Mouse (Mus musculus): ENCODE data around the gene E330009J07Rik.

E330009J07Rik gene

GRCm38 (mm10) chr6:40430251-40430650, 5.7 kb downstream of the E330009J07Rik start:
- in situ Hi-C loops (cut with MboI; ENCODE audit: low sequenced_read_pairs) = no loop called here

DNA sequence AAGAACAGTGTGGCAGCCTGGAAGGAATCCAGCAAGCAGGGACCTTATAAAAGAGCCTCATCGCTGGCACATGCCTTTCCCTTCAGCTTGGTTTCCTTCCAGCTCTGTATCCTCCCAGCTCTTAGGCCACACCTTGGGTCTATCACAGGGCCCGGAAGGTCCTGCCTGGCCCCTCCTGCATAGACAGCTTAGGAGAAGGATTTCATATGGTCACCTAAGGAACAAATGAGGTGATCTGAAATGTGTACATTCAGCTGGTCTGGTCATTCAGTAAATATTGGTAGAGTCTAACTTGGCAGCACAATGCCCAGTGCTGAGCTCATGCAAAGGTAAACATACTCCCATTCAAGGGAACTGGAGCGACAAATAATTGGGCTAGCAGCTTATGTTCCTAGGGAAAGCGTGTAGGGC, 6.4 kb downstream of the E330009J07Rik start:
- in situ Hi-C loops (cut with MboI; ENCODE audit: low sequenced_read_pairs) = no loop called here

GRCm38 (mm10) chr6:40428696-40429095, 7.2 kb downstream of the E330009J07Rik start:
- in situ Hi-C loops (cut with MboI; ENCODE audit: low sequenced_read_pairs) = no loop called here

DNA sequence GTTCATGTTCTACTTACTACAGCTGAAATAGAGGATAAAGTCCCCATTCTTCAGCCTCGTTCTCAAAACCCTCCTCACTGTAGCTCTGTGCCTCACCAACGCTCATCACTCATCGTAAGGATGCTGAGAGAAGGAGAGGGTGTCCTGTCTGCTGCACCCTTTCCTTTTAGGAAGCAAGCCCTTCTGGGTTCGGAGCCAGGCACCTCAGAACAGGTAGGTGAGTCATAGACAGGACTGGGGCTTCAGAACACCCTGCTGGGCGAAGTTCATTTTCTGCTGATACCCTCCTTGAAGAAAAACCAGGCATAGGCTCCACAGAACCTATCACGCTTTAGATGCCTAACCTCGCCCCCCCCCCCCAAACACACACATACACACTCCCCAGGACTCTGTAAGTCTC, 8.5 kb downstream of the E330009J07Rik start:
- in situ Hi-C loops (cut with MboI; ENCODE audit: low sequenced_read_pairs) = no loop called here

GRCm38 (mm10) chr6:40423774-40424173, 12.2 kb downstream of the E330009J07Rik start:
- in situ Hi-C loops (cut with MboI; ENCODE audit: low sequenced_read_pairs) = no loop called here

DNA sequence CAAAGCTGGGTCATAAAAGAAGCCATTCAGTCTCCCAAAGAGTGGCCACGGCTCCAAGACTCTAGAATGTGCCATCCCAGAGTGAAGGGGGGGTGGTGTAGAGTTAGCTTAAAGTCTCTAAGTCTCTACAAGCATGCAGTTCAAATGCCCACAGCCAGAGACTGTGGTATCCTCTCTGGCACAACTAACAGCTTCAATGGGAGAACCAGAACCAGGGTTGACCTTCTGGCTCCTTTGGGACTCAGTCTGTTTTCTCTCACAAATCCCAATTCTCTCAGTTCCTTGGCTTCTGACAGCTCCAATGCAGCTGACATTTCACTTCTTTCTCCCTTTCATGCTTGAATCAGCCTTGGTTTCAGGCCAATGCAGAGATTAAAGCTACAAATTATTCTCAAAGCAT, 12.9 kb downstream of the E330009J07Rik start:
- in situ Hi-C loops (cut with MboI; ENCODE audit: low sequenced_read_pairs) = no loop called here

GRCm38 (mm10) chr6:40421099-40421498, 14.8 kb downstream of the E330009J07Rik start:
- in situ Hi-C loops (cut with MboI; ENCODE audit: low sequenced_read_pairs) = no loop called here

GRCm38 (mm10) chr6:40418386-40418785, 17.5 kb downstream of the E330009J07Rik start:
- in situ Hi-C loops (cut with MboI; ENCODE audit: low sequenced_read_pairs) = no loop called here

GRCm38 (mm10) chr6:40415799-40416198, 20.1 kb downstream of the E330009J07Rik start:
- in situ Hi-C loops (cut with MboI; ENCODE audit: low sequenced_read_pairs) = no loop called here

GRCm38 (mm10) chr6:40413565-40413964, 22.4 kb downstream of the E330009J07Rik start:
- in situ Hi-C loops (cut with MboI; ENCODE audit: low sequenced_read_pairs) = no loop called here

DNA sequence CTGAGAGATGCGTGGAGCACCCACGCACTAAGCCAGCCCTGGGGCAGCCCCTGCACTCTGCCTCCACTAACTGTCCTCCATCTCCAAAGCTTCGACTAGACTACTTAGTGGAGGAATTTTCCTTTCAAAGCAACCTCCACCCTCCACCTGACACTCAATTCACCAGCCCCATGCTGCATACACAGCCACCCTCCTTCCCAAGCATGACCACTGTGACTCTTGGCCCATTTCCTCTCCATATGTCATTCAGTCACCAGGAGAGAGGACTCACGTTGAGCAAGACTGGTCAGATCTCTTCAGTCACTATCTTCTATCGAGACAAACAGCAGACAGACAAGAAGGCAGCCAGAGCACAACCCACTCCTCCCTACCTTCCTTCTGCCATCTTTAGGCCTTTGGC, 22.9 kb downstream of the E330009J07Rik start:
- in situ Hi-C loops (cut with MboI; ENCODE audit: low sequenced_read_pairs) = no loop called here

GRCm38 (mm10) chr6:40411085-40411484, 24.9 kb downstream of the E330009J07Rik start:
- in situ Hi-C loops (cut with MboI; ENCODE audit: low sequenced_read_pairs) = no loop called here

DNA sequence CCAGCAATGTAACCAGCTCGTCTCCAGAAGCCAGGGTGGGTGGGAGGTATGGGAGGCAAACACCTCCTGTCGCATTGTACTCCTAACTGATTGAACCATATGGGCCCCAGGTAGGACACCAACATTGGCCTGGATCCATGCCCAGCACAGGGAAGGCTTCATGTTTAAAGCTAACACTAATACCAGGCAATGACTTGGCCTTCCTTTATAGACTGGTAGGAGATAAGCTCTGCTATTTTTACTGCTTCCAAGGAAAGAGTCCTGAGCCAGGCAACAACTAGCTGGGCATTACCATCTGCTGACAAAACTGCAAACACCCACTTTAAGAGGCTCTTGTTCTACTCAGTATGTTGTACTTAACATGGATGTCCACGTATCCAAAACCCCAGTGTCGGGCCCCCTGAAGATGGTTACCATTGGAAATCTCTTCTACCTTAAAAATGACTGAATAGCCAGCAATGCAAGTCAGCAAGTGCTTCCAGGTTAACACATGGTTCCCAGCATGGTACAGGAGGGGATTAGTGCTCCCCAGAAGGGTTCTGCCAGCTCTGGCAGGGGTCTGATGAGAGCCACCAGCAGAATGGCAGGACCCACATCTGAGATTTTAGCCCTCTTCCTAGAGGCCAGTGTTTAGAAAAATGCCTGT, 32.2 kb downstream of the E330009J07Rik start:
- in situ Hi-C loops (cut with MboI; ENCODE audit: low sequenced_read_pairs) = no loop called here

DNA sequence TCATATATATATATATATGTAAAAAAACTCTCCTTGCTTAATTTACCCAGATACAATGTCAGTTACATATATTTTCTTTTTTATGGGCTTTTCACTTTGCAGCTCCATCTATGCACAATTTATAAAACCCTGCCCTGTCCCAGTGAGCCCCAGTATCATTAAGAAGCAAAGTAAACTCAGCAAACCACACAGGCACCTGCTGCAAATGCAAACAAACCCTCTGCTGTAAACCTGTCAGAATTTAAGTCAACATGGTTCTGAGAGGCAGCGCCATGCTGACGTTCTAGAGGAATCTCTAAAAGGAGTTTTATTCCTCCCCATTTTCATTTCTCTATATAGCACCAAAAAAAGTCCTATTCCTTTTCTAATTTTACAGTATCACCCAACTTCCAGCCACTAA, 33.9 kb downstream of the E330009J07Rik start:
- in situ Hi-C loops (cut with MboI; ENCODE audit: low sequenced_read_pairs) = no loop called here

GRCm38 (mm10) chr6:40393213-40393612, 42.7 kb downstream of the E330009J07Rik start:
- in situ Hi-C loops (cut with MboI; ENCODE audit: low sequenced_read_pairs) = no loop called here

- in situ Hi-C loops (cut with MboI; ENCODE audit: low sequenced_read_pairs) = no loop called here
Observed at GRCm38 (mm10) chr6:40390975-40391374, 45.0 kb downstream of the E330009J07Rik start.

GRCm38 (mm10) chr6:40388660-40389059, 47.3 kb downstream of the E330009J07Rik start:
- in situ Hi-C loops (cut with MboI; ENCODE audit: low sequenced_read_pairs) = no loop called here

DNA sequence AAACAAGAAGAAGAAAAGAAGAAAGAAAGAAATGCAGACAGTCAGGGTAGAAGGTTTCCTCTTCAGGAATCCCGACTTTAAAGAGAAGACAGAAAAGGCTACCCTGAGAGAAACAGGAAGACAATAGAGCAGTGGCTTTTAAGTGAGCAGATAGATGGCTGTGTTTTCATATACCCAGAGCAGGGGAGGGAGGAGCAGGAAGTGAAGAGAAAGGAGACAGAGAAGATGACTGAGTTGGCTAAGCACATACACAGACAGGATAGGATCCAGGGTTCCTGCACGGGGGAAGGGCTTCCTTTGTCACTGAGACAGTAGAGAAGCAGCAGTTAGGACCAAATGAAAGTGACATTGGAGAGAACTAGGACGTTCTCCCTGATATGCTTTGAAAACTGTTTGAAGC, 50.3 kb downstream of the E330009J07Rik start:
- in situ Hi-C loops (cut with MboI; ENCODE audit: low sequenced_read_pairs) = no loop called here

GRCm38 (mm10) chr6:40381908-40382307, 54.0 kb downstream of the E330009J07Rik start:
- in situ Hi-C loops (cut with MboI; ENCODE audit: low sequenced_read_pairs) = no loop called here

- in situ Hi-C loops (cut with MboI; ENCODE audit: low sequenced_read_pairs) = no loop called here
Observed at GRCm38 (mm10) chr6:40380181-40380580, 55.8 kb downstream of the E330009J07Rik start.

GRCm38 (mm10) chr6:40371031-40371430, 64.9 kb downstream of the E330009J07Rik start:
- in situ Hi-C loops (cut with MboI; ENCODE audit: low sequenced_read_pairs) = no loop called here

DNA sequence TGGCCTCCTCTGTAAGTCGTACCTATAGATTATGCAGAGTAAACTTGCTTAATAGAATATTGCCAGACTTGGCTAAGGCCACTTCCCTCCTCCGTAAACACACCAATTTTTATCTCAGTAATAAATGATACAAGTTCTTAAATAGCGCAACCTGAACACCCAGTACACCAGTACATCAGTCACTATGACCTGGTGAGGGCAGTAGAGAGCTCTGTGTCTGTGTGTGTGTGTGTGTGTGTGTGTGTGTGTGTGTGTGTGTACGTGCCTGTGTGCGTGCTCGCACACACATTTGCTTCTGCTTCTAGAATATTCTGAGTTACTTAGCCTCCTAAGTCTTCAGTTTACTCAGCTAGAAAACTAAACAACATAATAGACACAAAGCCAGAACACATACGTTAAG, 82.6 kb downstream of the E330009J07Rik start:
- in situ Hi-C loops (cut with MboI; ENCODE audit: low sequenced_read_pairs) = no loop called here

All from CH12F3 (cell line).